Mouse (Mus musculus) layer of hippocampus, adult 2 months (tissue): ENCODE data around the gene Cacna2d1. TPM values are rescaled to one million over a fixed set of nuclear protein-coding genes. Genes with fewer than 3 reads are reported as not detected.

Experiments used
- DNase-seq, 2 experiments: peaks; one replicate each; pipeline ENCODE4 v3.0.0; 2022; ENCODE audit warnings: low spot score in 2 of 2
- H3K27ac ChIP-seq: fragments of 200-600 bp; 2 replicates; pipeline ENCODE4 v1.8.1; 2022
- H3K4me3 ChIP-seq: fragments of 200-600 bp; 2 replicates; pipeline ENCODE4 v1.8.1; 2022; ENCODE audit warnings: mild to moderate bottlenecking
- CTCF ChIP-seq: fragments of 200-600 bp; conservative IDR thresholded peaks from 2 replicates; pipeline ENCODE4 v1.8.1; 2022; ENCODE audit warnings: antibody characterized with exemption, mild to moderate bottlenecking, moderate library complexity
- total RNA-seq, 2 experiments: library from RNA; stranded (reverse); gene quantifications; 2 replicates each; pipeline ENCODE4 v1.2.3; 2021

Cacna2d1 gene
- total RNA-seq, 2 experiments from 2014 or later, result 164 to 168 TPM

DNA sequence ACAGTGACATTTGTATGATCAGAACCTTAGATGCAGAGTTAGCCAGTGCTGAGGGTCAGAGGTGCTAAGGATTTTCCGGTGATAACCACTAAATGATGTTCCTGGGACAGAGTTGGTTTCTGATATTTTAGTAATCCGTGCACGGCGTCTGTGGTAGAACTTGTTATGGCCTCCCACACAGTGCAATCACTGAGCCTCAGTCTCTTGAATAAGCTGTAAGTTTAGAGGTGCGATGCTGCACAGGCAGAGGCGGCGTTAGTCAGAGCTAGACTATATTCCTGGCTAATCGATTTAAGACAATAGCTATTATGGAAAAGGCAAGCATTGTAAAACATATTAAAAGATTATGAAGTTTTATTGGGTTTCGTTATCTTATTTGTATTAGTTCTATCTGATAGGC is 297.0 kb downstream of the Cacna2d1 start:
- Histone ChIP-seq H3K27ac (no peak overlapping the region), H3K4me3 (no peak overlapping the region)
- DNase-seq, result no peak
- TF ChIP-seq CTCF, result no peak

DNA sequence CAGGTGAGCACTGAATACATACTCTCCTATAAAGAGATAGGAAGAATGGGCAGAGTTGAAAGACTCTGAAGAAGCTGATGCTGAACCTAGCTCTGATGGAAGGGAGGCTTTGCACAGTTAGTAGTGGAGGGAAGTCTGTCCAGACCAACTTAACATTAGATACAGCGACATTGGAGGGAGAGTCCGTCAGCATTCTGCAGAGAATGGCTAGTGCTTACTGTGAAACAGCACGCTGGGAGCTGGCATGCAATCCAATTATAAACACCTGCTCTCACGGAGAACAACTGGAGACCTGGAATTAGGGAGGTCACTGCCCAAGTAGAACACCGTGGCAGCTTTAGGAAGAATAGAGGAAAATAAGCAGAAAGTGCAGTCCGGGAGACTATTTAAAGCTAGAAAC is 300.4 kb downstream of the Cacna2d1 start:
- no peak for DNase-seq
- Histone ChIP-seq H3K4me3 (no peak overlapping the region), H3K27ac (no peak overlapping the region)
- no peak for TF ChIP-seq CTCF

DNA sequence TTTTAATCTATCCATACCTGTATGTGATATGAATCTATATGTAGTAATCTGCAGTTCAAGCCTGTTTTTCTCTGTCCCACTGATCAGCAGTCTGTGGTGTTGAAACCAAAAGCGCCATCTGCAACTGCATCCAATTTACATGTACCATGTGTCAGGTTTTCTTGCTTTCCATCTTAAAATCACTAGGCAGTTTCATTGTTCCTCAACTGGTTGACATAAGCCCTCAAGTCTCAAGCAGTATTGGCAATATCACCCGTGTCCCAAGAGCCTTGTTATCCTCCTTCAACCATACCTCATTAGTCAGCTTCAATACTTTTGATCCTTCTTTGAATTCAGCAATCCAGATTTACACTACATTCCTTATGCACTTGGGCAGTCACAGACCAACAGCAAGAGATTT is 301.4 kb downstream of the Cacna2d1 start:
- TF ChIP-seq CTCF, result no peak
- DNase-seq, result no peak
- no peak overlapping the region for H3K27ac ChIP-seq
- no peak overlapping the region for H3K4me3 ChIP-seq

DNA sequence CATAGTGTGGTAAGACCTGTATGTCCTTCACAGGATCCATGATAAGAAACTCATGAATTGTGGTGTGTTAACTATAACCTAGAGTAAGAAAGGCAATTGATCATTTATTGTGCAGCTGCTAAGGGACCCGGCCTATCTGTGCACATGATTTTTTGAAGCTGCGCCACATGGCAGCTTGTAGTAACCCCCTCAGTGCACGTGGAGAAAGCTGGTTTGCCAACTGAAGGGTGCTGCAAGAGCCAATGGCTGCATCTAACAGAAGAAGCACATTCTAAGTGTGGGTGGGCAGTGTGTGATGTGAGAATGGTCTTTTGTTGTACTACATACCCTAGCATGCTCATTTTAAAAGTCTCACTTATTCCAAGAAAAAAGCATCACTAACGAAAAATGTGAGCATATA is 302.1 kb downstream of the Cacna2d1 start:
- Histone ChIP-seq H3K27ac (no peak overlapping the region), H3K4me3 (no peak overlapping the region)
- no peak for DNase-seq
- TF ChIP-seq CTCF, result no peak

DNA sequence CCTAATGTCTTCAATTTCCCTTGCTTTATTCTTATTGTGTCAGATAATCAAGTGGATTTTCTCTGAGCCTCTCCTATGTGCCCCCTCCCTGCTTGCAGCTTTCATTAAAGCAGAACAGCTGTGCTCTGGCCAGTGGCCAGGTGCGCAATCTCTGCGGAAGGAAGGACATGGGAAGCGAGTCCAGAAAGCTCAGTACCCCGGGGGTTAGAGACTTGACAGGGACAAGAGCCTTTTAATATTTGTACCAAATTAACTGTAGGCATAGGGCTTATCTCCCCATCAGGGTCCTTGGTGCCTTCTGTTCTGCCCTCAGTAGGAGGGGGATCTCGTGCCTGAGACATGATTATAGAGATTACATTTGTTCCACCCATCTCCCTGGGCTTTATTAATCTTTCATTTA is 303.5 kb downstream of the Cacna2d1 start:
- TF ChIP-seq CTCF, result no peak
- DNase-seq, result no peak
- no peak overlapping the region for H3K4me3 ChIP-seq
- H3K27ac ChIP-seq, result no peak overlapping the region

DNA sequence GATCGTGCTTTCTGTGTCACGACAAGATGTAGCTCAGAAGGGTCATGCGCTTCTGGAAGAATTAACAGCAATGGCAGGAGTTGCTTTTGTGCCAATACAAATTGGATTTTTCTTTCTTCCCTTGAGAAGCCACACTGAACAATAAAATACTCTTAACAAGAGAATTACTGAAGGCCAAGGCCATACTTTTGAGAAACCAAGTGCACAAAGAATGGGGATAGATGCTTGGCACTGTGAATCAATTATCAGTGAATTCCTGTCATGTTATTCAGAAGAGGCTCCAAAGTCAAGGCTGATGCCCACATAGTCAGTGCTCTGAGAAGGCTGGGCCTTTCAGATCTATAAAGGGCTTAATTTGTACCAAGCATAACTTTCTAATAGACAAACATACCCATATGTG is 305.8 kb downstream of the Cacna2d1 start:
- no peak for DNase-seq
- no peak for TF ChIP-seq CTCF
- H3K27ac ChIP-seq, result no peak overlapping the region
- no peak overlapping the region for H3K4me3 ChIP-seq

DNA sequence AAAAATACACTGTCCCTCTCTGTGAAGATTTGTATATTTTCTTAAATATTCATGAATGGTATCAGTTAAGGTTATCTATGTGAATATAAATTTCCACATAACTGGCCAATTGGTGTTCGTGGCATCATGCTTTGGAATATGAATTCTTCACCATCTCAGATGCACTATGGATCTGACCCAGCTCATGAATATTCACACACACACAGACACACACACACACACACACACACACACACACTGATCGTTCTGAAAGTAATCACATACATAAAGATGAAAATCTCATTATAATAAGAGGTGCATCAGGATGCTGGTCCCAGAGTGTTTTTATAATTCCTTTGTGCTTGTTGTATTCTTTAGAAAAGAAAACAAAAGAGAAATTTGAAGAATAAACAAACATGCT is 309.1 kb downstream of the Cacna2d1 start:
- Histone ChIP-seq H3K4me3 (no peak overlapping the region), H3K27ac (no peak overlapping the region)
- TF ChIP-seq CTCF, result no peak
- no peak for DNase-seq

DNA sequence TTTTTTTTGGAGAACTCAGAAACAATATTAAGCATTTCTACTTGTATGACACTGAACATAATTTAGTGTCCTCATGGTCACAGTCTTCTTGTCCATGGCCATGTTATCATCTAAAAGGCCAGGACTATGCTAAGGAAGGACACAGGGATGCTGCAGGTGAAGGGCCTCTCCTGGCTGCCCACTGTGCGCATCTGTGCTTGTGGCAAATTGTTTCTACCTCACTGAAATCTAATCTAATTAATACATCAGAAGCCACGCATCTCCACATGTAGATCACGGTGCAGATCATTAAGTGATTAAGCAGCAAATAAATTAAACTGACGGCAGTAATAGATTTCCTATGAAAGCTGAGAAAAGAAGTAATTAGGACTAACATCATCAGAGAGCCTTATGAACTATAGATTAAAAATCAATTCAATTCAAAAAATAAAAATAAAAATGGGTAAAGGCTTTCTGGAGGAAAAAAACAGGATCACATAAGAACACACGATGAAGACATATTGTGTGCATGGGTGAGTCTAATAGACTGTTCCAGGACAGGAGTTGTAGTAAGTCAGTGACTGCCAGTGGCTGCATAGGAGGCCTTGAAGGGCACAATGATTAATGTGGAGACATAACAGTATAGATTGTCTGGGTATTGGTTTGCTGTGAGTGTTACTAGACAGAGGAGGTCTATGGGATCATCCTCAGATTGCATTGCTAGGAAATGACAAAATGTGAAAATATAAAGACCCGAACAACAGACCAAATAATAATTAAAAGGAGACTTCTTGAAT is 318.4 kb downstream of the Cacna2d1 start:
- no peak overlapping the region for H3K4me3 ChIP-seq
- no peak for DNase-seq
- no peak overlapping the region for H3K27ac ChIP-seq
- TF ChIP-seq CTCF, result no peak

DNA sequence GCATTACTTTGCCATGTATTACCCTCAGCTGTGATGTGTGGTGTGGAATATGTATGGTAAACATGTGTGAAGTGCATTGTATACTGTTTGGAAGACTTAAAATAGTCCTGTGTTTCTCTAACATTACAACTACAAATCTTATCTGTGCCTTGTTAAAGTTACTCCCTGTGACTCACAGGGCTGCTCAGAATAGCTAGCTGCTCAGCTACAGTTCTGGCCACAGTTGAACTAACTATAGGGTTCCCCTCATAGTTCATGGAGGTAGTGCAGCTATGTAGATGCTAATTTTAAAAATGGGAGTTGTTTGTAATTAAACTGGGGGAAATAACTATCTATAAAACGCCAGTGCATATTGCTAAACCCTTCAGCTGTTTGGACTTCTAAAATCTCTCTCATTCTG is 319.3 kb downstream of the Cacna2d1 start:
- H3K27ac ChIP-seq, result no peak overlapping the region
- DNase-seq, result no peak
- no peak overlapping the region for H3K4me3 ChIP-seq
- TF ChIP-seq CTCF, result no peak

DNA sequence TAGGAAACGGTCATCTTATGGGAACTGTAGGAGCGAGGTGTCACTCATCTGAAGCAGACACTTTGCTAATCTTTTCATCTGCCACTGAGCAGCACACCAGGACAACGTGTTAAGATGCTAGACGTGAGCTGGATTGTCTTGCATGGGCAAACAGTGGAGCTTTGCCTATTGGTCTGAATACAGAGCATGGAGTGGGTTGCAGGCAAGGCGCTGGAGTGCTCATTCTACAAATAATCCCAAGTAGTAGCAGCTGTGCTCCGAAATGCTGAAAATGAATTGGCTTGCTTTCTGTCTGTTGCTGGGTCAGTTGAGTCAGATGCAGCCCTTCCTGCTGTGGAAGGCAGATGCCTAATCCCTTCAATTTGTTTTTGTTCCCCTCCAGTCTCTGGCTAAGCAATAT is 330.9 kb downstream of the Cacna2d1 start:
- Histone ChIP-seq H3K27ac (no peak overlapping the region), H3K4me3 (no peak overlapping the region)
- no peak for TF ChIP-seq CTCF
- DNase-seq, result peak in 1 of 2 experiments; percentile 12

DNA sequence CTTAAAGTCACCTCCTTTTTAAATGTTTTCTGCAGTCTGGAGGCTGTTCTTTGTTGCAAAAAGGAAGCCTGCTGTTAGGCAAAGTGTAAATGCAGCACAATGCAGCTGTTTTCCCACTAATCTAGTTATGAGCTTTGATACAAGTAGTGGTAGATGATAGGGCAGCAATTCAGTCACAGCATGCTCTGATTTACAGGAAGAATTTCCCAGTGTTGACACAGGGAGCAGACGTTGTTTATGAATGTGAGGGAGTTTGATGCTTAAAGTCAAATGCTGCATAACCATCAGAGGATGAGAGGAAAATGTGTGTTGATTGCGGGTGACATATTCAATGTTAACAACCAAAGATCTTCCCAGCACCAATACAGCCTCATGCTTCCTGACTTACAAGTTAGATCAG is 342.6 kb downstream of the Cacna2d1 start:
- Histone ChIP-seq H3K27ac (peak overlapping the region; percentile 0; the same call in 1 of the 2 replicates), H3K4me3 (no peak overlapping the region)
- no peak for TF ChIP-seq CTCF
- DNase-seq, result no peak

DNA sequence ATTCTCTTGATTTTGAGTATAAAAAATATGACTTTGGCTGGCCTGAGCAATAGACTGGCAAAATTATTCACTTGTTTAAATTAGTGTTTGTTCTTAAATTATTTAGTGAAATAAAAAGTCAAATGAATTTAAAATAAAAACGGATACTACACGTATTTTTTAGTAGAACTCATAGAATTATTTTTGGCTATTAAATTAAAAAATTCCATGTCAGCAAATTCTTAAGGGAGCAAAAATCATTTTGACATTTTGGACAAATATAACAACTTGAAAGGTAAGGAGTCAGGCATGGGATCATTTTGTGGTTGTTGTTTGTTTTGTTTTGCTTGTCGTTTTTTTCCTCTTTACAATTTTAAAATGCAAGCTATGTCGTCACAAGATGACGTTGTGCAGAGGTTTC is 346.7 kb downstream of the Cacna2d1 start:
- TF ChIP-seq CTCF, result no peak
- Histone ChIP-seq H3K4me3 (no peak overlapping the region), H3K27ac (no peak overlapping the region)
- no peak for DNase-seq

DNA sequence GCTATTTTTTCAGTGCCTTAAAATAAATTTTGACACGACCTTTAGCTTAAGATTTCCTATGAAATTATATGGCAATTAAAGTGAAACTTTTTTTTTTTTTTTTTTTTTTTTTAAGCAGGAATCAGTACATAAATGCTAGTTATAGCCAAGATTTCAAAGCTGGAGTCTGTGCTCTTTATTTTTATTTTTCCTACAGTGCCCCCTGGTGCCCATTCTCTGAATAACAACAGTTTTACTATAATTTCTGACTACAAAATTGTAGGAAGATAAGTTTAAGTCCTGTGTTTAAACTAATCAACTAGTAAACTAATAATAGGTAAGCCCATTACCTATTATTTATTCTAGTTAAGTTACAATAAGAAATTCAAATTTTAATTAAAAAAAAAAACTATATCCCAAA is 358.7 kb downstream of the Cacna2d1 start:
- Histone ChIP-seq H3K4me3 (no peak overlapping the region), H3K27ac (no peak overlapping the region)
- peak; percentile 46 to 80 for DNase-seq
- peak; percentile 81 for TF ChIP-seq CTCF

DNA sequence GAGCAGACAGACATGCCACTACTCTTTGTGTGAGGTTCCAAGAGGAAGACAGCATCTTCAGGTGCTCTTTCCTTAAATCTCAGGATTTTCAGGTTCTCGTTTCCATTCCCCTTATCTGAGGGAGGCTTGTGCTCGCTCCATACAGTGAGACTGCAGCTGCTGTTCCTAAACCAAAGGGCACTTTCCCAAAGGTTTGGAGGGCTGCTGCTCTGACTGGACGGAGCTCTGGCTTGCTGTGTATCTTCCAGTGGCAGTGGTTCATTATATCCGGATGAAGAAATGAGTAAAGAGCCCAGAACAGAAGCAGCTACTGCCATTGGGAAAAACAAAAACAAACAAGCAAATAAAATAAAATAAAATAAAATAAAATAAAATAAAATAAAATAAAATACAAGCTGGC is 359.3 kb downstream of the Cacna2d1 start:
- DNase-seq, result no peak
- Histone ChIP-seq H3K4me3 (no peak overlapping the region), H3K27ac (no peak overlapping the region)
- no peak for TF ChIP-seq CTCF
